Mouse (Mus musculus) MEL (cell line): ENCODE measurements around the gene Fars2.

Source experiments
- CHD2 ChIP-seq: IDR thresholded peaks from 2 replicates; pipeline ENCODE4 v1.6.1; 2011; ENCODE audit warnings: low read length, improper control_type of control experiment
- CTCF ChIP-seq, 3 experiments: IDR thresholded peaks in 2 of 3; conservative IDR thresholded peaks in 1 of 3; 2 replicates each; pipeline ENCODE4 v1.5.1; 2011 to 2012; ENCODE audit warnings: low read length in 3 of 3, low read depth in 2 of 3, mild to moderate bottlenecking in 2 of 3, improper control_type of control experiment in 1 of 3, inconsistent platforms in 1 of 3, mixed read lengths in 1 of 3, moderate library complexity in 1 of 3; ENCODE audit not compliant: control insufficient read depth in 1 of 3, insufficient read depth in 1 of 3, poor library complexity in 1 of 3, severe bottlenecking in 1 of 3
- GABPA ChIP-seq: IDR thresholded peaks from 2 replicates; pipeline ENCODE4 v1.6.1; 2012; ENCODE audit warnings: low read depth, mild to moderate bottlenecking, inconsistent platforms, low read length, improper control_type of control experiment, moderate library complexity
- GATA1 ChIP-seq: IDR thresholded peaks from 2 replicates; pipeline ENCODE4 v1.6.1; 2011; ENCODE audit warnings: low read depth, low read length, improper control_type of control experiment
- MAX ChIP-seq: IDR thresholded peaks from 2 replicates; pipeline ENCODE4 v1.6.1; 2011; ENCODE audit warnings: low read length, improper control_type of control experiment
- NELFE ChIP-seq: IDR thresholded peaks from 2 replicates; pipeline ENCODE4 v1.6.1; 2011; ENCODE audit warnings: low read depth, low read length, improper control_type of control experiment
- POLR2A ChIP-seq, 2 experiments: IDR thresholded peaks; 2 replicates each; pipeline ENCODE4 v1.6.1; 2011 to 2012; ENCODE audit warnings: low read length in 2 of 2, mild to moderate bottlenecking in 2 of 2, control low read depth in 1 of 2, improper control_type of control experiment in 1 of 2, low read depth in 1 of 2, moderate library complexity in 1 of 2; ENCODE audit not compliant: control insufficient read depth in 1 of 2, insufficient read depth in 1 of 2, poor library complexity in 1 of 2
- TCF12 ChIP-seq: IDR thresholded peaks from 2 replicates; pipeline ENCODE4 v1.6.1; 2014; ENCODE audit warnings: low read depth, mild to moderate bottlenecking, inconsistent platforms, low read length, improper control_type of control experiment, moderate library complexity
- USF1 ChIP-seq: IDR thresholded peaks from 2 replicates; pipeline ENCODE4 v1.6.1; 2014; ENCODE audit warnings: low read depth, mild to moderate bottlenecking, inconsistent platforms, low read length, improper control_type of control experiment, moderate library complexity

GRCm38 (mm10) chr13:36334748-36335147 is 217.5 kb downstream of the Fars2 start:
- TF ChIP-seq POLR2A (IDR thresholded peaks at IDR 0.05; ENCODE audit: control insufficient read depth in 1 of 2, insufficient read depth in 1 of 2, low read depth in 1 of 2, low read length in 2 of 2, poor library complexity in 1 of 2) (no peak), GATA1 (peak; percentile 64), TCF12 (0 out of 2 replicates have a peak, but pooled peaks have one; percentile 33), CHD2 (no peak), MAX (no peak), CTCF (IDR thresholded peaks at IDR 0.05 in 2 of 3, conservative IDR thresholded peaks at IDR 0.05 in 1 of 3; ENCODE audit: control insufficient read depth in 1 of 3, insufficient read depth in 1 of 3, low read depth in 2 of 3, low read length in 3 of 3, poor library complexity in 1 of 3, severe bottlenecking in 1 of 3) (no peak), GABPA (no peak), USF1 (no peak), NELFE (no peak)
